Mouse (Mus musculus): Measurements from ENCODE around the gene Ep300.
"Not testable (repeated sequence)": the region's sequence is repeated elsewhere in the genome, so short reads cannot be mapped to it uniquely, and the experiment has no call there.

The Ep300 gene

DNA sequence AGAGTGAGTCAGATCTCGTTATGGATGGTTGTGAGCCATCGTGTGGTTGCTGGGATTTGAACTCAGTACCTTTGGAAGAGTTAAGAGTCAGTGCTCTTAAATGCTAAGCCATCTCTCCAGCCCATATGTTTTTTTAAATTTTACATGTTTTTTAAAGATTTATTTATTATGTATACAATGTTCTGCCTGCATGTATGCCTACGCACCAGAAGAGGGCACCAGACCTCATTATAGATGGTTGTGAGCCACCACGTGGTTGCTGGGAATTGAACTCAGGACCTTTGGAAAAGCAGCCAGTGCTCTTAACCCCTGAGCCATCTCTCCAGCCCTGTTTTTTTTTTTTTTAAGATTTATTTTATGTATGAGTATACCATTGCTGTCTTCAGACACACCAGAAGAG, 116.2 kb downstream of the Ep300 start:
- not testable (repeated sequence) for DNase-seq (ENCODE audit: low spot score)
